Mouse (Mus musculus): ENCODE data around the gene Pom121l2. TPM values are rescaled to one million over a fixed set of nuclear protein-coding genes. Genes with fewer than 3 reads are reported as not detected.

Gene Pom121l2
- 0.06 TPM in 1 of 2 replicates, not detected in the other for polyA plus RNA-seq (2015; fragmentation: Nextera tagmentation; extraction: Ambion mirVana)

- WGBS, result 1% methylated on average over 58 of the region's 58 CpGs
- H3K27me3 ChIP-seq (replicated peaks), result peaks cover 34% of the 10 kb centered on the region
- H3K4me1 ChIP-seq (replicated peaks), result peaks cover 12% of the 10 kb centered on the region
- H3K4me3 ChIP-seq (replicated peaks), result peak within 1 kb of the TSS; percentile 58
- H3K36me3 ChIP-seq, result no peaks in the 10 kb centered on the region
- no peak within 1 kb of the TSS for H3K27ac ChIP-seq
- peak within 1 kb of the TSS; percentile 69 for H3K9ac ChIP-seq
- H3K4me2 ChIP-seq (replicated peaks), result peak within 1 kb of the TSS; percentile 98
- no peaks in the 10 kb centered on the region for H3K9me3 ChIP-seq
- peak; percentile 80 for ATAC-seq
These were observed at the start of gene Pom121l2 for GRCm38 (mm10) chr13:21980981-21981802. Gene Pom121l2, plus strand, starts transcription at chr13:21981194.

DNA sequence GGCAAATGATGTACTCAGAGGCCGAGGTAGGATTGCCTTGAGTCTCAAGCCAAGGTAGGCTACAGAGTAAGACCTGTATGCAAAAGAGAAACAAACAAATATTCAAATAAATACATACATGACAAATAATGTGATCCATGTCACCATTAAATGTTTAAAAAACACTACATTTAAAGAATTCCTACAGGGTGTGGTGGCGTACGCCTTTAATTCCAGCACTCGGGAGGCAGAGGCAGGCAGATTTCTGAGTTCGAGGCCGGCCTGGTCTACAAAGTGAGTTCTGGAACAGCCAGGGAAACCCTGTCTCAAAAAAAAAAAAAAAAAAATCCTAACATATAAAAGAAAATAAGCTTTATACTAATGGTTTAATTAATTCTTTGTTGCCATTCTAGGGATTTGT lies 49.3 kb upstream of the Pom121l2 start:
- H3K27me3 ChIP-seq (replicated peaks), result no peaks in the 10 kb centered on the region
- no peaks in the 10 kb centered on the region for H3K4me1 ChIP-seq (replicated peaks)
- ATAC-seq, result no peak

DNA sequence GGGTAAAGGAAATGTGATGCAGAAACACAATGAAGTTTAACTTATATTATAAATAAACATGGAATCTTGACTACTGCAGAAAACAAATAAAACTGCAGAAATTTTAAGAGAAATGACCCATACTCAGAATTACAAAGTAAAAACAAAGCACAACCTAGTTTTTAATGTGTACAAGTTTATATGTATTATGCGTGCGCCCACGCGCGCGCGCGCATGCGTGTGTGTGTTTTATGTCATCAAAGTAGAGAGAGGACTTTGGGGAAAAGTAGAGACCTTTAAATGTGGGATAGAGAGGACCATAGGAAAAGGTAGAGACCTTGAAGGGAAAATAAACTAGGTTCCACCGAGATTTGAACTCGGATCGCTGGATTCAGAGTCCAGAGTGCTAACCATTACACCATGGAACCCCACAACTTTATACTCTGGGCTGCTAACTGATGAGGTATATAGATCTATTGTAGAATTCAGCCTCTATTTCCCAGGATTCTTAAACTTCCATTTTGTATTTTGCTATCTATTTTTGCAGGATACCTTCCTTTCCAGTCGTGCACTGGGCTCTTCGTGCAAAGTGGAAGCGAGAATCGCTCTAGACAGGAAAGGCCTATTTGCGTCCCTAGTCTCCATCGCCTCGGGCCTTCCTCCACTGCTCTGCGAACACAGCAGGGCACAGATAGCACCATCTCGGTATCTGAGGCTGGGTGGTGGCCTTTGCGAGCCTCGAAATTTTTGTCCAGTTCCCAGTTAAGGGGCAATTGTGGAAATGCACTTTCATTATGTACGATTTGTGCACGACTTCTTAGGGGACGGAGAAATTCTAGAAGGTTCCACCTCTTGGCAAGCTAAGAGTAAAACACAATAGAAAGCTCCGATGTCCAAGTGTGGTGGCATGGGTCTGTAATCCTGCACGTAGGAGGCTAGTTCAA lies 47.1 kb upstream of the Pom121l2 start:
- Histone ChIP-seq H3K36me3 (no peaks in the 10 kb centered on the region), H3K4me2 (replicated peaks) (peak overlapping the region; percentile 48), H3K9ac (no peak overlapping the region), H3K4me1 (replicated peaks) (no peaks in the 10 kb centered on the region), H3K27ac (no peak overlapping the region), H3K4me3 (replicated peaks) (0 out of 2 replicates have a peak overlapping the region, but pooled peaks have one; percentile 9), H3K27me3 (replicated peaks) (no peaks in the 10 kb centered on the region), H3K9me3 (no peaks in the 10 kb centered on the region)
- 24% methylated on average over 28 of the region's 28 CpGs for WGBS
- peak; percentile 22; the same call in 1 of the 2 replicates for ATAC-seq

More for the DNA sequence above, 49.3 kb upstream of the Pom121l2 start:
- no peaks in the 10 kb centered on the region for H3K9me3 ChIP-seq
- H3K9ac ChIP-seq, result no peak overlapping the region
- no peaks in the 10 kb centered on the region for H3K36me3 ChIP-seq
- 72% methylated on average over 6 of the region's 6 CpGs for WGBS
- no peak overlapping the region for H3K27ac ChIP-seq
- H3K4me3 ChIP-seq (replicated peaks), result no peak overlapping the region
- H3K4me2 ChIP-seq (replicated peaks), result no peak overlapping the region

DNA sequence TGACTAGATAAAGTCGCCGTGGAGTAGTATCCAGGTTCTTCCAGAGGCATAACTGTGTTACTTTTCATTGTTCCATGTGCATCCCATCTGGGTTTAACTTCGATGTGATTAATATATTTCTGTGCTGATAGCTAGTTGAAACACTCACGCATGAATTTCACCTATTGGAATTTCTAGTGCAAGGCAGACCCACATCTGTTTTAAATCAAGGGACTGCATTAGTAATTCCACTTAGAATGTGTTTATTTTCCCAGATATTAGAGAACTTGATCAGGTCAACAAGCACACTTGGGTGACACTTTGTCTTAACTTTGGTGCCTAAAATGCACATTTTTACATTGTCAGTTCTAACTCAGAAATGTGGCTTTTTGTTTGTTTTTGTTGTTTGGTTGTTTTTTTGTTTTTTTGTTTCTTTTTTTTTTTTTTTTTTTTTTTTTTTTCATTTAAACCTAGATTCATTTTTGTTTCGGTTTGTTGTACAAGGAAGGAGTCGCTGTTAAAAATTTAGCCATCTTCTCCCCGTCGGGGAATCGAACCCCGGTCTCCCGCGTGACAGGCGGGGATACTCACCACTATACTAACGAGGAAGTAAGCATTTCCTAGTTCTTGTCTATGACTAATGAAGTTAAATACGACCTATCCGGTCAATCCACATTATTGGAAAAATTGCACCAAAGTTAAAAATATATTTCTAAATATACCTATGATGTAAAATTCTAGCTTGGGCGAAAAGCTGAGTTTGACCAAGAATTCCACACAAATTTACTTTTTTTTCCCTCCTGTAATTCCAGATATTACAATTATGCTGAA lies 45.8 kb upstream of the Pom121l2 start:
- 16% methylated on average over 17 of the region's 17 CpGs for WGBS

GRCm38 (mm10) chr13:21935833-21936232 lies 45.2 kb upstream of the Pom121l2 start:
- H3K4me2 ChIP-seq (replicated peaks), result peak overlapping the region; percentile 47
- H3K27me3 ChIP-seq (replicated peaks), result no peaks in the 10 kb centered on the region
- no peak overlapping the region for H3K9ac ChIP-seq
- ATAC-seq, result no peak; the same call in 1 of the 2 replicates
- no peaks in the 10 kb centered on the region for H3K9me3 ChIP-seq
- peak overlapping the region; percentile 16; the same call in 1 of the 2 replicates for H3K4me3 ChIP-seq (replicated peaks)
- WGBS, result 9% methylated on average over 7 of the region's 7 CpGs
- H3K36me3 ChIP-seq, result no peaks in the 10 kb centered on the region
- no peak overlapping the region for H3K27ac ChIP-seq
- H3K4me1 ChIP-seq (replicated peaks), result no peaks in the 10 kb centered on the region

More for the DNA sequence above, 45.8 kb upstream of the Pom121l2 start:
- Histone ChIP-seq H3K9me3 (no peaks in the 10 kb centered on the region), H3K36me3 (no peaks in the 10 kb centered on the region), H3K27me3 (replicated peaks) (no peaks in the 10 kb centered on the region), H3K4me3 (replicated peaks) (no peak overlapping the region), H3K4me1 (replicated peaks) (no peaks in the 10 kb centered on the region), H3K4me2 (replicated peaks) (0 out of 2 replicates have a peak overlapping the region, but pooled peaks have one; percentile 47), H3K9ac (no peak overlapping the region), H3K27ac (no peak overlapping the region)
- ATAC-seq, result peak; percentile 40

GRCm38 (mm10) chr13:21936968-21937367 lies 44.0 kb upstream of the Pom121l2 start:
- Histone ChIP-seq H3K36me3 (no peaks in the 10 kb centered on the region), H3K9me3 (no peaks in the 10 kb centered on the region), H3K27me3 (replicated peaks) (no peaks in the 10 kb centered on the region), H3K4me1 (replicated peaks) (no peaks in the 10 kb centered on the region), H3K9ac (0 out of 2 replicates have a peak overlapping the region, but pooled peaks have one; percentile 17), H3K4me3 (replicated peaks) (peak overlapping the region; percentile 30), H3K27ac (no peak overlapping the region), H3K4me2 (replicated peaks) (peak overlapping the region; percentile 47)
- WGBS, result 9% methylated on average over 17 of the region's 17 CpGs
- ATAC-seq, result peak; percentile 75

DNA sequence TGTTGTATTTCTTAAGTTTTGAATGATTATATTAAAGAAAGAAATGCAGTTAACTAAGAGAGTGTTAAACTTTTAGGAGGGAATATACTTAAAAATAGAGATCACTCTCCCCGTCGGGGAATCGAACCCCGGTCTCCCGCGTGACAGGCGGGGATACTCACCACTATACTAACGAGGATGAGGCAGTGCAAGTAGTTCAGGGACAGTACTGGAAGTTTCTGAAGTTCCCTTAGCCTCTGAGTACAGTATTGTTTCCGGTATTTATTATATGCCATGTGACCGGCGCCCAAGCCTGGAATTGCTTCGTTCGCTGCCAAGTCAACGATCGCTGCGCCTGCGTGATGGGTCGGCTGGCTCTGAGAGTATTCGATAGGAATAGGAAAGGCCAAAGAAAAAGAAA lies 40.8 kb upstream of the Pom121l2 start:
- peak overlapping the region; percentile 52 for H3K27ac ChIP-seq
- ATAC-seq, result peak; percentile 80
- no peaks in the 10 kb centered on the region for H3K4me1 ChIP-seq (replicated peaks)
- H3K9me3 ChIP-seq, result no peaks in the 10 kb centered on the region
- H3K4me3 ChIP-seq (replicated peaks), result peak overlapping the region; percentile 45
- H3K36me3 ChIP-seq, result no peaks in the 10 kb centered on the region
- H3K4me2 ChIP-seq (replicated peaks), result peak overlapping the region; percentile 63
- H3K27me3 ChIP-seq (replicated peaks), result no peaks in the 10 kb centered on the region
- peak overlapping the region; percentile 41 for H3K9ac ChIP-seq
- under 1% methylated on average over 19 of the region's 19 CpGs for WGBS

- peak overlapping the region; percentile 45 for H3K4me3 ChIP-seq (replicated peaks)
- peak overlapping the region; percentile 63 for H3K4me2 ChIP-seq (replicated peaks)
- H3K4me1 ChIP-seq (replicated peaks), result no peaks in the 10 kb centered on the region
- peak overlapping the region; percentile 52 for H3K27ac ChIP-seq
- no peaks in the 10 kb centered on the region for H3K36me3 ChIP-seq
- no peaks in the 10 kb centered on the region for H3K9me3 ChIP-seq
- no peaks in the 10 kb centered on the region for H3K27me3 ChIP-seq (replicated peaks)
- WGBS, result under 1% methylated on average over 16 of the region's 16 CpGs
- peak overlapping the region; percentile 41 for H3K9ac ChIP-seq
- peak; percentile 59 for ATAC-seq
These were observed 40.1 kb upstream of the Pom121l2 start for GRCm38 (mm10) chr13:21940811-21941321.

GRCm38 (mm10) chr13:21943644-21944043 lies 37.4 kb upstream of the Pom121l2 start:
- Histone ChIP-seq H3K4me1 (replicated peaks) (0 out of 2 replicates have a peak, but pooled peaks cover 2% of the 10 kb centered on the region), H3K36me3 (no peaks in the 10 kb centered on the region), H3K4me3 (replicated peaks) (no peak overlapping the region), H3K27ac (no peak overlapping the region), H3K27me3 (replicated peaks) (no peaks in the 10 kb centered on the region), H3K4me2 (replicated peaks) (no peak overlapping the region), H3K9me3 (no peaks in the 10 kb centered on the region), H3K9ac (no peak overlapping the region)
- WGBS, result 82% methylated on average over 1 of the region's 1 CpGs
- no peak for ATAC-seq

- Histone ChIP-seq H3K4me3 (replicated peaks) (peak overlapping the region; percentile 70), H3K36me3 (no peaks in the 10 kb centered on the region), H3K4me2 (replicated peaks) (peak overlapping the region; percentile 81), H3K9ac (peak overlapping the region; percentile 23), H3K27ac (0 out of 2 replicates have a peak overlapping the region, but pooled peaks have one; percentile 1), H3K27me3 (replicated peaks) (no peaks in the 10 kb centered on the region), H3K4me1 (replicated peaks) (0 out of 2 replicates have a peak, but pooled peaks cover 2% of the 10 kb centered on the region), H3K9me3 (no peaks in the 10 kb centered on the region)
- WGBS, result under 1% methylated on average over 7 of the region's 7 CpGs
- no peak for ATAC-seq
These were observed 36.4 kb upstream of the Pom121l2 start for GRCm38 (mm10) chr13:21944592-21944925.

Measured in intestine, embryonic 15.5 days (tissue).